Comparison of ENCODE assay signal across 8 mouse cellular contexts in genomic region chrX:166661043-166661718, GRCm38 (mm10).
A peak's percentile ranks its signal among the peaks of the same experiment; 100 is the strongest.
DNase-seq lines count a peak whose midpoint lies in the region; ATAC-seq and TF ChIP-seq lines count a peak whose summit lies in the region.

No protein-coding gene starts in this region.

- peak; percentile 76 for DNase-seq in embryo, embryonic 10 days (ENCODE audit: low spot score)
- DNase-seq in embryo, embryonic 10.5 days (ENCODE audit: low spot score): no peak
- peak; percentile 46 to 72 for DNase-seq in heart, adult 9 months (ENCODE audit: low spot score in 2 of 2)
- DNase-seq in kidney, adult 9 months: peak; percentile 67
- DNase-seq in limb, embryonic 14.5 days (ENCODE audit: low spot score): peak; percentile 80
- peak; percentile 59 for DNase-seq in midbrain, embryonic 14.5 days
- peak; percentile 11 to 12 for DNase-seq in spleen, postnatal 14 days (ENCODE audit: low spot score in 2 of 2)

- H3K36me3 ChIP-seq in limb, embryonic 14.5 days (ENCODE audit: control insufficient read depth, insufficient read depth, low read length): no peaks in the 10 kb centered on the region
- no peaks in the 10 kb centered on the region for H3K36me3 ChIP-seq in midbrain, embryonic 14.5 days (ENCODE audit: control insufficient read depth, insufficient read depth, low read length)

- ATAC-seq in limb, embryonic 14.5 days (ENCODE audit: low FRiP score, low read depth): peak; percentile 71
- ATAC-seq in midbrain, embryonic 14.5 days (ENCODE audit: low FRiP score, low TSS enrichment): peak; percentile 84

- 23% methylated on average over 16 of the region's 16 CpGs for WGBS in limb, embryonic 14.5 days
- 26% methylated on average over 16 of the region's 16 CpGs for WGBS in midbrain, embryonic 14.5 days

- no peak overlapping the region for H3K4me3 ChIP-seq in embryonic fibroblast, embryonic 13.5 days (ENCODE audit: insufficient read depth, low read length)
- H3K4me3 ChIP-seq in limb, embryonic 14.5 days (replicated peaks; ENCODE audit: low read length): peak overlapping the region; percentile 20
- H3K4me3 ChIP-seq in midbrain, embryonic 14.5 days (replicated peaks; ENCODE audit: low read depth, low read length): no peak overlapping the region

- H3K4me1 ChIP-seq in embryonic fibroblast, embryonic 13.5 days (ENCODE audit: control insufficient read depth, insufficient read depth, low read length): peaks cover 6% of the 10 kb centered on the region
- H3K4me1 ChIP-seq in limb, embryonic 14.5 days (ENCODE audit: control insufficient read depth, insufficient read depth, low read length): no peaks in the 10 kb centered on the region
- 0 out of 2 replicates have a peak, but pooled peaks cover 8% of the 10 kb centered on the region for H3K4me1 ChIP-seq in midbrain, embryonic 14.5 days (ENCODE audit: control insufficient read depth, insufficient read depth, low read length)

- H3K9ac ChIP-seq in limb, embryonic 14.5 days (ENCODE audit: low read depth, low read length, severe bottlenecking): peak overlapping the region; percentile 32
- no peak overlapping the region; the same call in 1 of the 2 replicates for H3K9ac ChIP-seq in midbrain, embryonic 14.5 days (replicated peaks; ENCODE audit: low read length)

- H3K27me3 ChIP-seq in limb, embryonic 14.5 days (ENCODE audit: control insufficient read depth, insufficient read depth, low read length): no peaks in the 10 kb centered on the region
- no peaks in the 10 kb centered on the region for H3K27me3 ChIP-seq in midbrain, embryonic 14.5 days (ENCODE audit: control insufficient read depth, insufficient read depth, low read length)

- peak overlapping the region; percentile 38 for H3K4me2 ChIP-seq in limb, embryonic 14.5 days (replicated peaks; ENCODE audit: low read depth, low read length, severe bottlenecking)
- H3K4me2 ChIP-seq in midbrain, embryonic 14.5 days (ENCODE audit: low read length): peak overlapping the region; percentile 42

- no peak for TF ChIP-seq CTCF in embryonic fibroblast, embryonic 13.5 days (IDR thresholded peaks at IDR 0.05; ENCODE audit: borderline replicate concordance, insufficient read depth, low read length)

- H3K27ac ChIP-seq in embryonic fibroblast, embryonic 13.5 days (ENCODE audit: insufficient read depth, low read length): peak overlapping the region; percentile 98
- H3K27ac ChIP-seq in limb, embryonic 14.5 days (replicated peaks; ENCODE audit: low read depth, low read length): peak overlapping the region; percentile 80
- H3K27ac ChIP-seq in midbrain, embryonic 14.5 days (replicated peaks; ENCODE audit: low read depth, low read length): peak overlapping the region; percentile 87

- H3K9me3 ChIP-seq in limb, embryonic 14.5 days (ENCODE audit: control insufficient read depth, low read length): no peaks in the 10 kb centered on the region
- H3K9me3 ChIP-seq in midbrain, embryonic 14.5 days (ENCODE audit: control insufficient read depth, low read length): no peaks in the 10 kb centered on the region

- TF ChIP-seq POLR2A in embryonic fibroblast, embryonic 13.5 days (IDR thresholded peaks at IDR 0.05; ENCODE audit: low read depth, low read length): 0 out of 2 replicates have a peak, but pooled peaks have one; percentile 14
- no peak for TF ChIP-seq POLR2A in limb, embryonic 14.5 days (IDR thresholded peaks at IDR 0.05; ENCODE audit: borderline replicate concordance, extremely low read depth, insufficient read depth, insufficient read length)
